Mouse (Mus musculus) bone marrow, adult 2 months (tissue): Measurements from ENCODE around the gene Dbr1. TPM values are rescaled to one million over a fixed set of nuclear protein-coding genes. Genes with fewer than 3 reads are reported as not detected.

Source experiments
- H3K27ac ChIP-seq: fragments of 200-500 bp; 2 replicates; pipeline ENCODE4 v1.5.1; 2012; ENCODE audit warnings: low read depth, mild to moderate bottlenecking, control low read depth, inconsistent platforms, low read length; ENCODE audit not compliant: control insufficient read depth, poor library complexity, insufficient read depth
- H3K4me1 ChIP-seq: fragments of 200-500 bp; 2 replicates; pipeline ENCODE4 v1.6.1; 2011; ENCODE audit warnings: low read length; ENCODE audit not compliant: control insufficient read depth, insufficient read depth
- H3K4me3 ChIP-seq: fragments of 200-500 bp; replicated peaks from 2 replicates; pipeline ENCODE3; 2011; ENCODE audit warnings: mild to moderate bottlenecking, low read depth, low read length, control low read depth; ENCODE audit not compliant: control insufficient read depth
- CTCF ChIP-seq: fragments of 200-500 bp; IDR thresholded peaks from 2 replicates; pipeline ENCODE4 v1.5.1; 2011; ENCODE audit warnings: low read length, control low read depth; ENCODE audit not compliant: control insufficient read depth, insufficient read depth
- POLR2A ChIP-seq: fragments of 200-500 bp; IDR thresholded peaks from 2 replicates; pipeline ENCODE4 v1.6.1; 2011; ENCODE audit warnings: low read depth, mild to moderate bottlenecking, control low read depth, low read length, borderline replicate concordance; ENCODE audit not compliant: control insufficient read depth
- WGBS: fragments of 180-500 bp; shearing (Covaris S2); methylation state at CpG from one replicate; pipeline ENCODE4 v1.1.7; 2018; 5-methylcytosine and 5-hydroxymethylcytosine counted together
- polyA plus RNA-seq: library from polyadenylated mRNA; stranded (reverse); fragments of >200 nt; gene quantifications from 2 replicates; pipeline ENCODE4 v1.2.4, GENCODE M21; 2011; ENCODE audit warnings: low replicate concordance; ENCODE audit not compliant: missing spikeins, insufficient read depth, insufficient read length

Dbr1 gene
- polyA plus RNA-seq, 1 experiment, result 15.1 TPM

DNA sequence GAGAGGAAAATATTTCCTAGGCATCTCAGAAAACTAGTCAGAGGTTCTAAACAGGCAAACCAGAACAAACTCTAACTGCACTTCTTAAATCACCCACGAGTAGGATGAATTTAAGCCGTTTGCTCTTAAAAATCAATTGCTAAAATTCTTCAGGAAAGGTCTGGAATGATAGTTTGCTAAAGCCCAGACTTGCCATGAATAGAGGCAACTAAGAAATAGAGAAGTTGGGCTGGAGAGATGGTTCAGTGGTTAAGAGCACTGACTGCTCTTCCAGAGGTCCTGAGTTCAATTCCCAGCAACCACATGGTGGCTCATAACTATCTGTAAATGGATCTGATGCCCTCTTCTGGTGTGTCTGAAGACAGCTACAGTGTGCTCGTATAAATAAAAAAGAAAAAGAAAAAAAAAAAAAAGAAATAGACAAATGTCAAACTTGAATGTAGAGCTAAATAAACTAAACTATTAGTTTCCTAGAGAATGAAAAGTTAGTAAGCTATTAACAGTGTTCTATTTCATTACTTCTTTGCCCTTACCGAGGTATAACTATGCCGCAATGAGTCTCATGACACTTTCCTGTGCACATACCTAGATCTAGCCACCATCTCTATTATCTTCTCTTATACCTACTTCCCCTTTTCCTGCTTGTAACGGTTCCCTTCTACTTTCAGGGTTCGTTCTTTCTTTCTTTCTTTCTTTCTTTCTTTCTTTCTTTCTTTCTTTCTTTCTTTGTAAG, 16.6 kb upstream of the Dbr1 start:
- WGBS, result 25% methylated on average over 7 of the region's 7 CpGs
- Histone ChIP-seq H3K27ac (no peak overlapping the region), H3K4me3 (no peak overlapping the region), H3K4me1 (peaks cover 1% of the 10 kb centered on the region)
- TF ChIP-seq CTCF (no peak), POLR2A (no peak)

DNA sequence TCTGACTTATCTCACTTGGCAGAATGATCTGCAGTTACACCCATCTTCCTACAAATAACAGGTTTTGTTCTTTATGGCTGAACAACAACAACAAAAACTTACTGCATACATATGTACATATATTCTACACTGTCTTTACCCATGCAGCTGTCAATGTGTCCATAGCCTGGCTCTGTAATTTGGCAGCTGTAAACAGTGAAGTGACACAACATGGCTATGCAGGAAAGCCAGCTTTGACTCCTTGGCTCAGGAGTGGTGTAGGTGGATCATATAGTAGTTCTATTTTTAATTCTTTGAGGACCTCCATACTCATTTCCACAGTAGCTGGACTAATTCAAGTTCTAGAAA, 16.1 kb upstream of the Dbr1 start:
- Histone ChIP-seq H3K4me3 (no peak overlapping the region), H3K27ac (no peak overlapping the region), H3K4me1 (peaks cover 1% of the 10 kb centered on the region)
- no peak for TF ChIP-seq CTCF
- TF ChIP-seq POLR2A, result no peak

DNA sequence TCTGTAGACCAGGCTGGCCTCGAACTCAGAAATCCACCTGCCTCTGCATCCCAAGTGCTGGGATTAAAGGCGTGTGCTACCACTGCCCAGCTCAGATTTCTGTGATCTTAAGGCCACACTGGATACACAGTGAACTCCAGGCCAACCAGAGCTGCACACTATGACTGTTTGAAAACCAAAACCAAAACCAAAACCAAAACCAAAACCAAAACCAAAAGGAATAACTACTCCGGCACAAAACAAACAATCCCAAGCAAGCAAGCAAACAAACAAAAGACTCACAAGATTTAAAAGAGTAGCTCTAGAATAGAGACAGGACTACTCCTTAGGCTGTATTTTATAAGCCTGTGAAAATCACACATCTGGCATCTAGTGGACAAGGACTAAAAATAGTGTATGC, 15.2 kb upstream of the Dbr1 start:
- Histone ChIP-seq H3K27ac (no peak overlapping the region), H3K4me1 (peaks cover 1% of the 10 kb centered on the region), H3K4me3 (no peak overlapping the region)
- TF ChIP-seq CTCF (no peak), POLR2A (no peak)
- WGBS, result 75% methylated on average over 3 of the region's 3 CpGs

DNA sequence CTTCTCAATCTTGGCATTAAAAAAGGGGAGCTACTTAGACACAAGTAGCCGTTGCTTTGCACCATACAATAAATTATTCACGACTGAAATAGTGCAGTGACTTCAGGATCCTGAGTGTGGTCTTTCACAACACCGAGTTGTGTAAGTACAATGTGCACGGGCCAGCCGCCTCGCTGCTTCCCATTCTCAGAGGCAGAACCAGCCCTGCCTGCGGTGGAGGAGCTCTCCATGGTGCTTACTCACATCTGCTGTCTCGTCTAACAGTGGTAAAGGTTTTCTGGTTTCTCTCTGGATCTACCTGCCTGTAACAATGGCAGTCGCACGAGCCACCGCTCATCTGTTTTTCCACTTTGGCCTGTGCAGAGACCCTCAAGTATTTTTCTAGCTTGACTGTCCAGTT, 11.9 kb upstream of the Dbr1 start:
- Histone ChIP-seq H3K27ac (no peak overlapping the region), H3K4me3 (no peak overlapping the region), H3K4me1 (peaks cover 1% of the 10 kb centered on the region)
- 5% methylated on average over 11 of the region's 11 CpGs for WGBS
- no peak for TF ChIP-seq POLR2A
- no peak for TF ChIP-seq CTCF

- TF ChIP-seq CTCF (no peak), POLR2A (no peak)
- Histone ChIP-seq H3K27ac (peak overlapping the region; percentile 99), H3K4me1 (no peaks in the 10 kb centered on the region), H3K4me3 (peak overlapping the region; percentile 80)
- under 1% methylated on average over 15 of the region's 15 CpGs for WGBS
These were observed 7.6 kb upstream of the Dbr1 start for GRCm38 (mm10) chr9:99568023-99568346.

DNA sequence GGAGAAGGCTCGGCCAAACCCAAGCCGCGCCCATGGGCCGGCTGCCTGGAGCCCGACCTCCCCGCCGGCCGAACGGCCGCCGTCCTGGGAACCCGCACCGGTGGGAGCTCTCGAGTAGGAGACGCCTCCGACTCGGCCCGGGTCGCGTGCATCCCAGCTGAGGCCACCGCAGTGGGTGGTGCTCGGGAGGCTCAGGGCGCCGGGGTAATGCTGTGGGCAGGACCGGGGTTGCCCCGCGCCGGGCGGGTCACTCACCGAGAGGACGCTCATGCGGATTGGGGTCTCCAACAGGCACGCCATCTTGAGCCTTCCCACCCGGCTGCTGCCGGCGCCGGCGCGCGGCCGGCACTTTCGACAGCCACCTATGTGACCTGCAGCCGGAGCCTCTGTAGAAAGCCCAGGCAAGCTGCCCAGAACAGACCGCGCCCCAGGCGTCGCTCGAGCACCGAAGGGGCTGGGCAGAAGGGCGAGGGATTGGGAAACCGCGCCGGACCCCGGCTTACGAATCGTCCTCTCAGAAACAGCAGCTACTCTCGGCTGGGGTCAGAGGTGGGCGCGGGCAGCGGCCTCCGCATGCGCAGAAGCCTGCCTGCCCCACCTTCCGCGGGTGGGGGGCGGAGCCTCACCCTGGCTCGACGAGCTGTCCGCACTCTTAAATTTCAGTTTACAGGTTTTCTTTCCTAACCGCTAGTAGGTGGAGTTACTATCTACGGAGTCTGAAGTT, 7.1 kb upstream of the Dbr1 start, which contains the start of gene Armc8:
Gene Armc8, minus strand, starts transcription at position 553 of the 724 bp plus-strand sequence.
- Histone ChIP-seq H3K27ac (peak within 1 kb of the TSS; percentile 99), H3K4me1 (no peaks in the 10 kb centered on the region), H3K4me3 (peak within 1 kb of the TSS; percentile 80)
- 0 out of 2 replicates have a peak, but pooled peaks have one; percentile 61 for TF ChIP-seq POLR2A
- no peak for TF ChIP-seq CTCF
- WGBS, result under 1% methylated on average over 70 of the region's 70 CpGs

DNA sequence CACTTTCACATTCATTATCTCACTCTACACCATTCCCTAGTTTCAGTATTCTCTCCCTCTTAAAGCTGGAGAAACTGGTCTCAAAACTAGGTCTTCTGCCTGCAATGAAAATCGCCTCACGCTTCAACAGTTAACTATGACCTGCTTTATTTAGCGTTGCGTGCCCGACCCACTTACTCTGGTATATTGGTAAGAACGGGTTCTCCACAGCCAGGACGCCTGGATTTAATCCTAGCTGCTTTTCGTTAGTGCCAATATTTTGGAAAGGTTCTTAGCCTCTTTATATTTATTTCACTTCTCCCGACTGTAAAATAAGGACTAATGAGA, 6.6 kb upstream of the Dbr1 start:
- Histone ChIP-seq H3K27ac (peak overlapping the region; percentile 35; the same call in 1 of the 2 replicates), H3K4me1 (no peaks in the 10 kb centered on the region), H3K4me3 (peak overlapping the region; percentile 80)
- TF ChIP-seq POLR2A (no peak), CTCF (no peak)
- WGBS, result under 1% methylated on average over 9 of the region's 9 CpGs

- 49% methylated on average over 2 of the region's 2 CpGs for WGBS
- TF ChIP-seq POLR2A, result no peak
- TF ChIP-seq CTCF, result peak; percentile 32; the same call in 1 of the 2 replicates
- no peak overlapping the region for H3K27ac ChIP-seq
- H3K4me3 ChIP-seq, result no peak overlapping the region
- no peaks in the 10 kb centered on the region for H3K4me1 ChIP-seq
These were observed 5.1 kb downstream of the Dbr1 start for GRCm38 (mm10) chr9:99580655-99581054.
